ENCODE assay signal across 25 mouse cellular contexts in genomic region chr11:49883394-49883793, GRCm38 (mm10). TPM values are rescaled to one million over a fixed set of nuclear protein-coding genes. Genes with fewer than 3 reads are reported as not detected.
"Had no signal": no experiment of that assay in that cellular context is flagged by ENCODE, and none has a peak within 500 bp of the region (broad histone marks: within the 10 kb centered on the region; RNA-seq: fewer than 3 reads in every experiment).

No protein-coding gene starts in this region.

- H3K27ac ChIP-seq: embryonic facial prominence, embryonic 10.5 days; embryonic facial prominence, embryonic 12.5 days; embryonic facial prominence, embryonic 13.5 days; embryonic facial prominence, embryonic 15.5 days; forebrain, embryonic 10.5 days; forebrain, embryonic 12.5 days; forebrain, embryonic 13.5 days; forebrain, embryonic 15.5 days; gastrocnemius, adult 2 months; heart, adult 2 months had no signal

- DNase-seq: cerebellum, adult 9-10 months; cerebellum, adult 9-11 months; cerebellum, postnatal 10 days; cerebellum, postnatal 14 days; cerebellum, postnatal 36 days; embryo, embryonic 11 days; forebrain, postnatal 0 days; gastrocnemius, adult 2 months; gastrocnemius, postnatal 10 days; gastrocnemius, postnatal 14 days; gastrocnemius, postnatal 25 days; gastrocnemius, postnatal 36 days; heart, adult 18-20 months; heart, adult 2 months had no signal

- ATAC-seq: forebrain, embryonic 13.5 days; forebrain, embryonic 14.5 days; forebrain, embryonic 15.5 days; forebrain, embryonic 16.5 days; forebrain, postnatal 0 days had no signal

- H3K4me2 ChIP-seq: embryonic facial prominence, embryonic 12.5 days; embryonic facial prominence, embryonic 13.5 days; embryonic facial prominence, embryonic 15.5 days; forebrain, embryonic 12.5 days; forebrain, embryonic 13.5 days; forebrain, embryonic 15.5 days had no signal

- H3K9me3 ChIP-seq: embryonic facial prominence, embryonic 10.5 days; embryonic facial prominence, embryonic 12.5 days; embryonic facial prominence, embryonic 13.5 days; embryonic facial prominence, embryonic 15.5 days; forebrain, embryonic 10.5 days; forebrain, embryonic 12.5 days; forebrain, embryonic 13.5 days; forebrain, embryonic 15.5 days had no signal

- H3K9ac ChIP-seq: embryonic facial prominence, embryonic 12.5 days; embryonic facial prominence, embryonic 13.5 days; embryonic facial prominence, embryonic 15.5 days; forebrain, embryonic 12.5 days; forebrain, embryonic 13.5 days; forebrain, embryonic 15.5 days; forebrain, postnatal 0 days had no signal

- H3K4me3 ChIP-seq: embryonic facial prominence, embryonic 10.5 days; embryonic facial prominence, embryonic 12.5 days; embryonic facial prominence, embryonic 13.5 days; embryonic facial prominence, embryonic 15.5 days; erythroblast, embryonic 14.5 days; forebrain, embryonic 10.5 days; forebrain, embryonic 12.5 days; forebrain, embryonic 13.5 days; forebrain, embryonic 15.5 days; gastrocnemius, adult 2 months; heart, adult 2 months had no signal

- H3K4me1 ChIP-seq: embryonic facial prominence, embryonic 10.5 days; embryonic facial prominence, embryonic 12.5 days; embryonic facial prominence, embryonic 13.5 days; embryonic facial prominence, embryonic 15.5 days; forebrain, embryonic 10.5 days; forebrain, embryonic 12.5 days; forebrain, embryonic 13.5 days; forebrain, embryonic 15.5 days had no signal

- H3K27me3 ChIP-seq: embryonic facial prominence, embryonic 12.5 days; embryonic facial prominence, embryonic 13.5 days; embryonic facial prominence, embryonic 15.5 days; forebrain, embryonic 12.5 days; forebrain, embryonic 13.5 days; forebrain, embryonic 15.5 days had no signal

RNA-seq across cellular contexts. Expression of gene Rasgef1c, which starts 18.2 kb away (rescaled TPM):
- polyA plus RNA-seq: erythroblast, embryonic 14.5 days had no signal
